Mouse (Mus musculus) brown adipose tissue, adult 24 weeks (tissue): ENCODE data around the gene Abcb7. TPM values are rescaled to one million over a fixed set of nuclear protein-coding genes. Genes with fewer than 3 reads are reported as not detected.

ENCODE experiments used
- H3K27ac ChIP-seq: fragments of 200-500 bp; replicated peaks from 2 replicates; pipeline ENCODE4 v1.5.1; 2012; ENCODE audit warnings: low read depth, mild to moderate bottlenecking, low read length
- H3K4me1 ChIP-seq: fragments of 200-500 bp; 2 replicates; pipeline ENCODE4 v1.6.1; 2012; ENCODE audit warnings: low read length, mixed read lengths; ENCODE audit not compliant: control insufficient read depth, insufficient read depth, insufficient read length
- H3K4me3 ChIP-seq: fragments of 200-500 bp; 2 replicates; pipeline ENCODE4 v1.5.1; 2012; ENCODE audit warnings: low read depth, mild to moderate bottlenecking, low read length, moderate library complexity; ENCODE audit not compliant: insufficient read depth
- polyA plus RNA-seq: library from polyadenylated mRNA; stranded (reverse); fragments of >200 nt; gene quantifications from 2 replicates; pipeline ENCODE4 v1.2.4, GENCODE M21; 2012; ENCODE audit not compliant: missing spikeins, insufficient read depth, insufficient read length

Gene Abcb7
- polyA plus RNA-seq, 1 experiment = 12.0 TPM

GRCm38 (mm10) chrX:104262468-104262867 lies 151.2 kb downstream of the Abcb7 start:
- no peak overlapping the region for H3K27ac ChIP-seq
- H3K4me1 ChIP-seq = no peaks in the 10 kb centered on the region

DNA sequence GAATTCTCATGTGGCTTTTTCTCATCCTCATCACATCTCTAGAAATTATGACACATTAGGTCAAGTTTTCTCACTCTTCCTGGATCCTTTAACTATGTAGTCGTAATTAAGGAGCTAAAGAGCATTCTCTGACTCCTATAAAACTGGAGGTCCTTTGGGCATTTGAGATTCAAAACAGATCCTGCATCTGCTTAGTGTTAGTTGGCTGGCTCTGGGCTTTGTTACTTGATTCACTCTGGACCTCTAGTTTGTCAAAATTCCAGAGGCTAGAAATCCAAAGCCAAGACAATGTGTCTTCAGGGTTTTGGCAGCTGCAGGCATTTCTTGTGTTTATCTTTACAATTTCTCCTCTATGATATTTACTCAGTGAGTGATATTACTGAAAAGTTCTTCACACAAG lies 157.1 kb downstream of the Abcb7 start:
- Histone ChIP-seq H3K4me3 (no peak overlapping the region), H3K27ac (no peak overlapping the region), H3K4me1 (no peaks in the 10 kb centered on the region)

More at GRCm38 (mm10) chrX:104262468-104262867, 151.2 kb downstream of the Abcb7 start:
- H3K4me3 ChIP-seq = no peak overlapping the region

Other genes starting within 250 kb of the Abcb7 start
- gene Nexmif, start 212.7 kb downstream of the Abcb7 start, polyA plus RNA-seq = not detected in 2 replicates
- 3.4 and 6.7 TPM in 2 replicates for gene Uprt, start 69.0 kb upstream of the Abcb7 start, polyA plus RNA-seq